Mouse (Mus musculus): ENCODE results near the gene Cacna2d3.

Cacna2d3 gene

DNA sequence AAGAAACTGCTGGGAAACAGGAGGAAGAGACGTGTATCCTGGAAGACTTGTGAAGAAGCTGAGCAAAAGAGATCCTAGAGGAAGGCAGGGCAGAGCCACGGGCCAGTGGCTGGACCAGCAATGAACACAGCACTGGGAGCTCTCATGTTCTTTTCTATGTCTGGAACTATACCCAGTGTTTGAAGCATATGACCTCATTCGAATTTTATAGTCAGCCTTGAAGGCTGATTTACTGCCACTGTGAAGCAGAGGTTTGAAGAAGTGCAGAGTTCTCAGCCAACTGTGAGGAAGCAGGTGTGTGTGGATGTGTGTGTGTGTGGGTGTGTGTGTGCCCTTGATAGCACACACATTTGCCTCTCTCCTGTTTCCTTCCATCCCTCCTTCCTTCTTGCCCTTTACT, 483.2 kb downstream of the Cacna2d3 start:
- 70% methylated on average over 3 of the region's 3 CpGs for WGBS

DNA sequence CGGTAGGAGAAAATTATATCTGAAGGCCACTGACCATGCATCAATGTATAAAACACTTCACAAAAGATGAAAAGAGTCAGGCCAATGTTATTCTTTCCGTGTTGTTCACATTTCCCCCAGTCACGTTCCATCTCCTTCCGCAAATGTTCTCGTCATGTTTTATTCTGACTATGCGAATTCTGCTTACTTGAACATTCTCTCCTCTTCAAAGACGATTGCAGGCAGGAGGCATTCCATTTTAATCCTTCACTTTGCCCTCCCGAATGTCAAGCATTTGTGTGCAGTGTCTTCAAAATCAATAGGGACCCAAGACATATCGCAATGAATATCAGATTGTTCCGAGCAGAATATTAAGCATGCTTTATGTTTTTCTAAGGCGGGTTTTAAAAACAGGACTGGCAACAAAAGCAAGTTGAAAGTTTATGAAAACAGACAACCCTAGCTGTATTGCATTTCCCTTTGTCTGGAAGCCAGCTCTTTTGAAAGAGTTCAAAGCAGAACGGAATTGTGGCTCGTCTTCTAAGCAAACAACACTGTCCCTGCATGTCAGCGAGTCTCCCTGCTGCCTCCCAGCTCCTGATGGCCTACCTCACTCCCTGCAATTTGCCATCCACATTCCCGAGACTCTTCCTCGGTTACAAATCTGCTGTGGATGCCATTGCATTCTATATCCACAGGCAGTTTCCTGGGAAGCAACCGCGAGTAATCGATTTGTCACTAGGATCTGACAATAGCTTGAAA, 492.5 kb downstream of the Cacna2d3 start:
- WGBS = 58% methylated on average over 19 of the region's 19 CpGs

DNA sequence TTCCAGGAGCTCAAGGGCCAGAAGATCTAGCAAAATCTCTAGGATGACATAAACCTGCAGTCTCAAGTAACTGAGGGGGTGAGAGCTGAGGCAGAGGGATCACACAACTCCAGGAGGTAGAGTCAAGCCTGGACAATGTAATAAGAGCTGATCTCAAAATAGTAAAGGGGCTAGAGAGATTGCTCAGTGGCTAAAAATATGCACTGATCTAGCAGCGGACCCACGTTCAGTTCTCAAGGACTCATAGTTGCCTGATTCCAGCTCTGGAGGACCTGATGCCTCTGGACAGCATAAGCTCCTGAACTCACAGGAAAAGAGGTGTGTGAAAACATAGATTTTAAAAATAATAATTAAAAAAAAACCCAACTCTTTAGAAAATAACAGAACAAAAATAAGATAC, 493.7 kb downstream of the Cacna2d3 start:
- WGBS = 70% methylated on average over 2 of the region's 2 CpGs

DNA sequence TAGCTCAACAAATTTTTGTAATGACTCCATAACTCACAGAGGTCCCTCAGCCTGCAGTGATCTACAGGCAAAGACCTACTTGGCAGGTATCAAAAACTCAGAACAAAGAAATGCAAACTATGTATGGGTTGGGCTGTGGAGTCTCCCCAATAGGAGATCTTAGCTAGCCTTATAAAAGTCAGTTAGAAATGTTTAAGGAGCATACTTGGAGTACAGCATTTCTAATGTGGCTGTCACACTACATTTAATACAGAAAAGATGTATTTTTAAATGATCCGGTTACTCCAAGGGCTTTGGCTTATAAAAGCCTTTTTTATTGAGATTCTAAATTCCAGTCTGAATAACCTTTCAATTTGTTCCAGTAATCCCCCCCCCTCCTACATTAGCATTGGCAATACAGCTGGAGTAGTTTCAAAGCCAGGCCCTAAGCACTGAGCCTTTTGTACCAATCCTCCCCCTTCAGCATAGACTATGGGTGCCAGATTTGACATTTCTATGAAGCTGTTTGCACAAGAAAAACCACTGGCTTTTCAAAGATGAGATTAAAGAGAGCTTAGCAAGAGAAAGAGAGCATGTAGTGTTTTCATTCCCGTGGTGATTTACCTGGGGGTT, 495.8 kb downstream of the Cacna2d3 start:
- 59% methylated on average over 2 of the region's 2 CpGs for WGBS

DNA sequence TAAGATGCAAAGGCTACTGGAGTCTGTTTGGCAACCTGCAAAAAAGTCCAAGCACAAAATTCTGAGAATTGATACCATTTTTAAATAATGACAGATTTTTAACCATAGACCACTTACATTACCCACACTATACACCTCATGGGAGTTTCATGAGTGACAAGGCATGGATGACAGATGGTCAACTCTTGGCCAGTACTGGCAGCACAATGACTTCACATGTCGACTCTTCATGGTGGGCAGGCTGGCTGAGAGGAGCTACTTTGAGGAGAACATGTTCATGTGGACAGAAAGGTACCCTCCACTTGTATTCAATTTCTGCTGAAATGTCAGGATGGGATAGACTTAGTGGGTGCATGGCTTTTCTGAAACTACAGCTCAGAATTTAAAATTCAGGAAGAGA, 498.7 kb downstream of the Cacna2d3 start:
- WGBS = 70% methylated on average over 1 of the region's 1 CpGs

DNA sequence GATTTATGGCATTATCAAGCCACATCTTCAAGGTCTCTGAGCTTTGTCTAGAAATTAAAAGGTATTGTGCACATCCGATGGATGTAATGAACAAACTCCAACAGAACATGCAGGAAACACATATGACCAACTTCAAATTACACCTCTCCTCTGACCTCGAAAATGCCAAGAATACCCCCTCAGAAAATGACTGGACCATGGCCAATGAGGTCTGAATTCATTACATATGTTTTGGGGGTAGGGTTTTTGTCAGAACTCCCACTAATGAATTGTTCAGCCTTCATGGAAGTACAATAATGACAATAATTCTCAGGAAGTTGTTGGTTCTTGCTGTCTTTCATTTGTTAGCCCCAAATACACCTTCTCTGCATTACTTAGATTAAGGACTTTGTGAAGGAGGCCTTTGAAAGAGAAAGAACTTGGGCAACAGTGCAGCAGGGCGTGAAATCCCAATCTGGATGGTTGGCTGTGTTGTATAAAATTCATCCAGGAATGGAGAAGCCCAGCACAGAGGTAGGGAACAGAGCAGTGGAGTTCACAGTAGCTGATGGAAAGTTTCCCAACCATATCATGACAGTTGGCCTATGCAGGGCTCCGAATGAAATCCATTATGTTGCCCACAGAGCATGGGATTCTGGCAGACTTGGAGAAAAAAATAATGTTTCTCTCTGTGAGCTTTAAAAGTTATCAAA, 499.3 kb downstream of the Cacna2d3 start:
- 66% methylated on average over 4 of the region's 4 CpGs for WGBS

DNA sequence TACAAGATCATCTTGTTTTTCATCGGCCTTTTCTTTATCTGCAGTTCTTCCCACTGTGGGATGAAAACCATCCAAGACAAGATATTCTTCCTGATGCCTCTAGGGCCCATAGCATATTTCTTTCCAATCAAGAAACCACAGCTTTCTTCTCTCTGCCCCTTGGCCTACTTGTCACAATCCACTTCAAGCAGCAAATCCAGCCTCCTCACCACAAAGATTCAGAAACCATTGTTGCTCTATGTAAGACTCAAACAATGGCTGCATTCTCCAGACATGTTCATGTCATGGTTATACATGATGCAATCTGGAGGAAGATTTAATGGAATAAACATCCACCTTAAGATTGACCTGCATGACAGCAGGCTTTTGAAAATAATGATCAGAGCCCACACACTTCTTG, 505.6 kb downstream of the Cacna2d3 start:
- 74% methylated on average over 1 of the region's 1 CpGs for WGBS

DNA sequence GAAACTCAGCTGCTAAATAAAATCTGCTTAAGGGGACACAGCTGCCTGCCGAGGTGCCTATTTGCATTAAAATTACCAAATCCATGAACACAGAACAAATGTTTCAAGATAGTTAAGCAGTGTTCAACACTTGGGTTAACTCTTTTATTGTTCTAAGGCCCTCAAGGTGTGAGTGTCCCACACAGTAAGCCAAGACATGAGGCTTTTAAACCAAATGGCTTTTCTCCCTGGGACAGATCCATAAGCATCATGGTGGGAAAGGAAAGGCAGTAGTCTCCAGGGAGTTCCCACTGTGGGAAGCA, 516.7 kb downstream of the Cacna2d3 start:
- 32% methylated on average over 1 of the region's 1 CpGs for WGBS

DNA sequence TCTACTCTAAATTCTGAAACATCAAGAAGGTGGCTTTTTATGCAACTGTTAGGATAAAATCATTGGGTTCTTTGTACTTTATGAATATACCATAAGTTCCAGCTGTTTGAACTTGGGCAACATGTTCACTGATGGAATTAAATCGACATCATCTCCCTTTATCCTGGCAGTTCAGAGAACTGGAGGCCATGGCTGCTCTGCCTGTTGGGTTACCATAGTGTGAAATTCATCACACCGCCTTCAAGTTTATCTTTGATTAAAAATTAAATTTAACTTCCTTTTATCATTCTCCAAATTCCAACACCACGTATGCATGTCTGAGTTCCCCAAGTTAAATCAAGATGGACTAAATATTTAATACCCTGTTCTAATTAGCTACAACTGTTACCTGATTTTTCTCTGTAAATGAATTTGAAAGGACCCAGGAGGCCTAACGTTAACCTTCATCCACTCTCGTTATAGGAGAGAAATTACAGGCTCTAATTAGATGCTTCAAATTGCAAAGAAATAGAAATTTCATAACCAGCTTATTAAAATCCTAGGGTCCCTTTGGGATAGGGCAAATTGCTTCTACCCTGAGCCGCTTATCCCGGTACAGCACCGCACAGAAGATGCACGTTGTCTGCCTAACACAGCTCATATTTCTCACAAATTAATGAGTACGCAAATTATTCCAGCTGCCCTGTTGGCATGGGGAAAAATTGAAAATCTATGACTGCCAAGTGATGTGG, 517.3 kb downstream of the Cacna2d3 start:
- 81% methylated on average over 10 of the region's 10 CpGs for WGBS

DNA sequence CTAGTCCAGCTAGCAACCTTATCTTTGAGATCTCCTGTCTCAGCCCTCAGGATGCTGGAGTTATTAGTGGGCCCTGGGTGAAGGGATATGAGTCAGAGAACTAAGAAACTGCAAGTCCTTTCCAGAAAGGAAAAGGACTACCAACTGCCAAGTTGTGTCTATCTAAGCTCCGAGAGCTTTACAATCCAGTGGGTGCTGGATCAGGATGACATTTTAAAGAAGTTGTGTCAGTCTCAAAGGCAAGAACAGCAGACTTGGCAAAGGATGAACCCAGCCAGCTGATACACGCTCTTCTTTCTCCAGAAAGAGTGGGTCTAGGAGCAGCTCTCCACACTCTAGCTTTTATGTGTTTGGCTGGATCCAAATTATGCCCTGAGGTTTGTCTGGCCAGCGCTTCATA, 530.2 kb downstream of the Cacna2d3 start:
- WGBS = 60% methylated on average over 3 of the region's 3 CpGs

DNA sequence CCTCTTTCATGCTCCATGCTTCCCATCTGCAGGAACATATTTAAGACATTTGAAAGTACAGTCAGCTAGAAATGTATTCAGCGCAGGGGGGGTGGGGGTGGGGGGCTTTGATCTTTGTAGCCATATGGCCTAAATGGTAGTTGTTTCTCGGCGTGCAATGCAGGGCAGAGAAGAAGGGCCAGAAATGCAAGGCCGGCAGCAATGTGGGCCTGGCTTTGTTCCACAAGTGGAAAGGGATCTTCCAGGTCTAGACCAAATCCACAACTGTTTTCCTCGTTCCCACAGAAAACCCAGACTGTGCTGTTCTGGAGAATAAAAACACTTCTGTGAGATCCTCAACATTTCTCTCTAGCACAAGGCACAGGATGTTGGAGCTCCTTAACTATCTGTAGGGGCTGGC, 537.9 kb downstream of the Cacna2d3 start:
- WGBS = 66% methylated on average over 5 of the region's 5 CpGs

DNA sequence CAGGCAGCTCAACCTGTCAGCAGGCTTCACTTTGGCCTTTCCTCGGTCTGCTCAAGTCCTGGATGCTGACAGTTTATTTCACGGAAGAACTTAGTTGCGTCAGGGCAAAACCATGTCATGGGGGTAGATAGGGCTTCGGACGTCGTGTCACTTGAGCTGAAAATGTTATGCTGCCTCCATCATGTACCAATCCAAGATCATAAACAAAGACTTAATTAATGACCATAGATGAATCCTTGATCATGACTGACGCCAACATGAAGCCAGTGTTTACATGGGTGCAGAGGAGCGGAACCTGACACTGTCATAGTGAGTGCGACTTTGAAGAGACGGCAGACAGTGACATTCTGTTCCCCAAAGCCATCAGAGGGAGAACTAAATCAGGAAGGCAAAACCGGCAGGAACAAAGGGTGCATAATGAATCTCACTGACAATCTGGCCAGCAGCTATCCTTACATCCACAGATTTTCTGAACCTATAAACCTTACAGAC, 542.2 kb downstream of the Cacna2d3 start:
- WGBS = 65% methylated on average over 11 of the region's 11 CpGs

DNA sequence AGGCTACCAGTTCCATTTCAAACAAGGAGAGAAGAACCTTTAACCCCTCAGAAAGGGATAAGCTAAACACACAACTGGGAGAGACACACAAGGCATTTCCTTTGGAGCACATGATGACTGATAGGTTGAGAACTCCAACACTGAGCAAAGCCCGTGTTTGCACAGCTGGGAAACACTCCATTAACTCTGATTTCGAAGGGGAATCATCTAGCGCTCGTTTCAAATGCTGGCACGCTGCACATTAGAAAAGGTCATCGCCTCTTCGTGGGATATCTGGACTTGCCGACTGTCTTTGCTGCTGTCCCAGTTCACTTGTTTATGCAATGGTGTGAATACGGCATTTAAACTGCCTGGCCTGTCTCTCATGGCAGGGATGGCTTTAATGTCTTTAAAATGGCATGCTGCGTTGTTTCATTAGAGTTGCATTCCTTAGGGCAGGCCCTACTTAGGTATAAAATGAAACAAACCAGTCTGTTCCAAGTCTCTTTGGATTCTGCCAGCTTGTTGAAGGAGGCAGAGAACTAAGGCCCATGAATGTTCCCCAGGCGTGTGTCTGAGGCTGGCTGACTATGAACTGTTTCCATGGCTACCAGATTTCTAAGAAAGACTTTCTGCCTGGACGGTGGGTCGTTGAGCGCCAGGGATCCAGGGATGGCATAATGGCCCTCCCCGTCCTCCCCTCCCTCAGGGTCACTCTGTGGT, 542.8 kb downstream of the Cacna2d3 start:
- 35% methylated on average over 15 of the region's 15 CpGs for WGBS

DNA sequence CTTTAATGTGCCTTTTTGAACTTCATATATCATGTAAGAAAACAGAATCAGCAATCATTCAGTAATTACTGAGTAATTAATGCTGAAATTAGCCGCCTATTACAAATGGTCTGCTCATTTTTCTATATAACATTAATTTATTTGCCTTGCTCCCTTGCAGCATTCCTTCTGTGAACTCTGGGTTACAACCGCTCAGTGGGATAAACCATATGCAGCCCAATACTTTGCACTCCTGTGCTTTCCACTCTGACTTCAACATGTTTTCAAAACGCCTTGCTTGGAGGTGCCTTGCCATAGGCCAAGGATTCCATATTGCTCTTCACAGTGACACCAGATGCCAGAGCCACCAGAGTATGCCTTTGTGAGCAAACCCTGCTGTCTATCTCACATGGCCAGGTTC, 546.9 kb downstream of the Cacna2d3 start:
- 87% methylated on average over 3 of the region's 3 CpGs for WGBS

DNA sequence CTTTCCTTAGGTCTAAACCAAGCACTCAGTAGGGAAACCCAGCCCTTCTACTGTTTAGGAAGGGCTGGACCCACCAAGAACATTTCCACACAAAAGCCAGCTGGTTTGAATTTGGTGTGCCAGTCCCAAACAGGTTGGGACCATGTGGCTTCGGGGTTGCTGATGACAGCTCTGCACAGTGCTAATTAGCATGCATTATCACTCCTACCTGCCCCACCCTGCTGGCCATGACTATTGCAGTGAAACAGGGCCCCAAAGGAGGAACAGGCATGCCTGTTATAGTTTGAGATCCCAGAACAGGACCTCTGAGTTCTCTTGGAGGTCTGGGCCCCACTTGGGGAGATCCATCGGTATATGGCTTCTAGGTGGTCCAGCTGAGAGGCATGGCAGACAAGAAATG, 549.5 kb downstream of the Cacna2d3 start:
- WGBS = 87% methylated on average over 2 of the region's 2 CpGs

DNA sequence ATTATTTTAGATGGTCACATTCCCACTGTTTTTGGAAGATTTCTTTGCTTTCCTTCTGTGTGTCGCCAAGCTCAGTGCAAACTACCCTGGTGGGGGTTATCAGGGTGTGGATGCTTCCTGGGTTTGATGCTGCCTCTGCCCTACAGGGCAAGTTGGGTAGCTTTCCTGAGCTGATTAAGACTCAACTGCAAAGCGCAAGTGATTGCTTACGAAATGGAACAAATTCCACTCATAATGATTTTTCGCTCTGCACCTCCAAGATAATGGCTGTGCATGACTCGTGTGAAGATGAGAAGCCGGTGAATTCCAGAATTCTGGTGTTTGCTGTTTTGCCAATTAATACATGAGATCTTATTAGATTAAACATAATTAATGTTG, 557.0 kb downstream of the Cacna2d3 start:
- WGBS = 88% methylated on average over 6 of the region's 6 CpGs

DNA sequence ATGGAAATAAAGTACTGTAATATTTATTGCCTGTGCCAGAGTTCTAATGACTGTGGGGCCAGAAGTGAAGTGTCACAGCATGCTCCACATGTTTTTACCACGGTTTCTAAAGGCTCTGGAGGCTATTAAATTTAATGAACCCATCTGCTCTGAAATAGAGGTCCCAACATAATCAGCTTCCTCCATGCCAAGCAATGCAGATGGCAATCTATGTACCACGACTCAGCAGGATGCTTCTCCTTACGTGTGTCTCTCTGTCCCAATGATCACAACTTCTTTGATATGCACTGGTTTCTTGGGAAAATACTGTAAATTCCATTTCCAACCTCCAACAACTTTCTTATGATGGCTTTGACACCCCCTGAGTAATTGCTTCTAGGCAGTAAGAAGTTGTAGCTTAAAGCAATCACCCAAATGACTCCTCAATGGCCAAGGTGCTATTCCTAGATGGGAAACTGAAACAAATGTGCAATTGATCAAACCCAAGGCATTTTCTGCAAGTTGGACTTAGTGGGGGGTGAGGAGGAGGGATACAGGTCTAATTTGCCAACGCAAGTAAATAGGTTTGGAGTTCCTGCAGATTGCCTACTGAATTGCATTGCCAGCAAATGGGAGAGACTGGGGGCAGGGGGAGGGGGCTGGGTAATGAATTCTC, 557.5 kb downstream of the Cacna2d3 start:
- WGBS = 71% methylated on average over 4 of the region's 4 CpGs

DNA sequence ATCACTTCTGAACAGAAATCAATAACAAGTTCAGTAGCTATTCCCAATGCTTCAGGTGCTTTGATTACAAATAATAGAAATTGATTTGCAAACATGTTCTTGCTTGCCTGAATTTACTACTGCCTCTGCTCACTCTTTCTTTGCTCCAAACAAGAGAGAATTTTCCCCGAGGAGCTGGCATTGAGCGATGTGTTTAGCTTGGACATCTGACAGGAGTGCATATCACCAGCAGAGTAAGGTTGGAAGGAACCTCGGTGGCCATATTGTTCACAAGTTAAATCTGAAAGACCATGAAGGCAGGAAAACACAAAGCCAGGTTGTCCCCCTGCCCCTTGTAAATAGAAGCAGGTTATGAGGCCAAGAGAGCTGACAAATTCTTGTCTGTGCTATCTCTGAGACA, 561.9 kb downstream of the Cacna2d3 start:
- WGBS = 57% methylated on average over 3 of the region's 3 CpGs

DNA sequence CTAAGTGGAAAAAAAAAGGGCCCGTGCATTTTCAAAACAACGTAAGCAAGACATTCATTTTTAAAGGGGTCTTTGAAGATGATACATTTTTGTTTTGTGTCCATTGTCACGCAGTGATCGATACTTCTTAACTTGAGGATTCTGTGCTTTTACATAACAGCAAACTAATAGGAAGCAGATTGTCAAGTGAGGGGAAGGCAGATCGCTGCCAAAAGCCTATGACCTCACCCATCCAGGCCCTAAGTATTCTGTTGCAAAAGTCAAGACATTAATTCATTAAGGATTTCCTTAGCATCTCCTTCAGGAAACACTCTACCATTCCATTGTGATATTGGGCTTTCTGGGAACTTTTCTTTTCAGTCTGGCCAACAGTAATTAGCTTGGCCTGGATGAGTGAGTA, 564.6 kb downstream of the Cacna2d3 start:
- WGBS = 85% methylated on average over 5 of the region's 5 CpGs

DNA sequence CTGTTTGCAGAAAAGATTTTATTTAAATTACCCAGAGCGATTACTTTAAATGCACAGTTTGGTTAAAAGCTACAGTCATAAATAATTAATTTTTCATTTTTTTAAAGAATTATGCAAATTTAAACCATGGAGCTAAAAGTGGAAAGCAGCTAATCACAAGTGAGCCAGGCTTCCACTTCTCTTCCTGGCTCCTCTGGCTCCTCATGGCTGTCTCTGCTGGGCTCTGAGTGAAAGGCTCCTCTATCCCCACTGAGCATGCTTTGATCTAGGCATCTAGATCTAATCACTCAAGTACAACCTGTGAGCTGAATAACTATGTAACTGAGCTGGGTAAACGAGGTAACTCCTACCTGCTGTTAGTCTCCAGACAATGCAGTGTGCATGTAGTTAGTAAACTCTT, 577.5 kb downstream of the Cacna2d3 start:
- 48% methylated on average over 2 of the region's 2 CpGs for WGBS

DNA sequence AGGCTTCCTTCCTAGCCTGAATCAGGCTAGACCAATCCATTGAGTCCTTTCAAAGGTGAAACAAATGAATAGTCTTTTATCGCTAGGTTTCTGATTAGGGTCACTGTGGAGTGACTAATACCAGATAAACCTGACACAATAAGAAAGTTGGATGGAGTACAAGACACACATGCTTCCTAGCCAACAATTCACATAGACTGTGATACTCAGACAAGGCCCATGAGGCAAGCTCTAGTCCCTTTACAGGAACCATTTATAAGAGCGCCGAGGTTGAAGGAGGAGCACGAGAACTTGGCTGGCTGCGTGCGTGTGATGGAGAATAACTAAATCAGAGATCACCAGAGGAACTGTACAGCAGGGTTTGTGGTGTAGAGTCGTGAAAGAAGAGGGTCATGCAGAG, 584.0 kb downstream of the Cacna2d3 start:
- WGBS = 89% methylated on average over 7 of the region's 7 CpGs

Data from cerebral cortex, adult 2 months (tissue).